Mouse (Mus musculus): ENCODE data around the gene Fut9. TPM values are rescaled to one million over a fixed set of nuclear protein-coding genes. Genes with fewer than 3 reads are reported as not detected.
A peak's percentile ranks its signal among the peaks of the same experiment; 100 is the strongest.

The Fut9 gene
- polyA plus RNA-seq, 1 experiment from 2014 or later = 18.3 TPM

- WGBS = 97% methylated on average over 4 of the region's 4 CpGs
- no peak for ATAC-seq
Measured at GRCm38 (mm10) chr4:25785276-25785675, 14.8 kb downstream of the Fut9 start.

GRCm38 (mm10) chr4:25768657-25769056 lies 31.4 kb downstream of the Fut9 start:
- 18% methylated on average over 3 of the region's 3 CpGs for WGBS
- H3K36me3 ChIP-seq (ENCODE audit: control insufficient read depth, insufficient read depth, low read length) = no peaks in the 10 kb centered on the region
- H3K27ac ChIP-seq (ENCODE audit: low read length) = peak overlapping the region; percentile 38; the same call in 1 of the 2 replicates
- no peak overlapping the region for H3K4me3 ChIP-seq (ENCODE audit: low read depth, low read length)
- no peaks in the 10 kb centered on the region for H3K27me3 ChIP-seq (ENCODE audit: control insufficient read depth, insufficient read depth, low read depth, low read length)
- ATAC-seq = peak; percentile 71; the same call in 1 of the 2 replicates
- H3K9ac ChIP-seq (ENCODE audit: low read depth, low read length) = no peak overlapping the region
- no peak overlapping the region for H3K4me2 ChIP-seq (ENCODE audit: low read length)
- H3K4me1 ChIP-seq (ENCODE audit: control insufficient read depth, insufficient read depth, low read length) = peaks cover 2% of the 10 kb centered on the region; the same call in 1 of the 2 replicates
- no peaks in the 10 kb centered on the region for H3K9me3 ChIP-seq (replicated peaks; ENCODE audit: control insufficient read depth, low read length, poor library complexity, severe bottlenecking)

More at GRCm38 (mm10) chr4:25785276-25785675, 14.8 kb downstream of the Fut9 start:
- Histone ChIP-seq H3K9me3 (replicated peaks; ENCODE audit: control insufficient read depth, low read length, poor library complexity, severe bottlenecking) (no peaks in the 10 kb centered on the region), H3K27me3 (ENCODE audit: control insufficient read depth, insufficient read depth, low read depth, low read length) (no peaks in the 10 kb centered on the region), H3K4me1 (ENCODE audit: control insufficient read depth, insufficient read depth, low read length) (no peaks in the 10 kb centered on the region), H3K36me3 (ENCODE audit: control insufficient read depth, insufficient read depth, low read length) (no peaks in the 10 kb centered on the region), H3K27ac (ENCODE audit: low read length) (no peak overlapping the region), H3K9ac (ENCODE audit: low read depth, low read length) (no peak overlapping the region), H3K4me2 (ENCODE audit: low read length) (no peak overlapping the region), H3K4me3 (ENCODE audit: low read depth, low read length) (no peak overlapping the region)

GRCm38 (mm10) chr4:25763091-25763490 lies 37.0 kb downstream of the Fut9 start:
- peaks cover 2% of the 10 kb centered on the region; the same call in 1 of the 2 replicates for H3K4me1 ChIP-seq (ENCODE audit: control insufficient read depth, insufficient read depth, low read length)
- no peak overlapping the region for H3K4me2 ChIP-seq (ENCODE audit: low read length)
- H3K27me3 ChIP-seq (ENCODE audit: control insufficient read depth, insufficient read depth, low read depth, low read length) = no peaks in the 10 kb centered on the region
- H3K9ac ChIP-seq (ENCODE audit: low read depth, low read length) = no peak overlapping the region
- ATAC-seq = no peak
- H3K27ac ChIP-seq (ENCODE audit: low read length) = no peak overlapping the region
- H3K9me3 ChIP-seq (replicated peaks; ENCODE audit: control insufficient read depth, low read length, poor library complexity, severe bottlenecking) = no peaks in the 10 kb centered on the region
- no peak overlapping the region for H3K4me3 ChIP-seq (ENCODE audit: low read depth, low read length)
- no peaks in the 10 kb centered on the region for H3K36me3 ChIP-seq (ENCODE audit: control insufficient read depth, insufficient read depth, low read length)

- no peak for ATAC-seq
- 46% methylated on average over 4 of the region's 5 CpGs for WGBS
- H3K4me2 ChIP-seq (ENCODE audit: low read length) = no peak overlapping the region
- H3K27me3 ChIP-seq (ENCODE audit: control insufficient read depth, insufficient read depth, low read depth, low read length) = no peaks in the 10 kb centered on the region
- no peaks in the 10 kb centered on the region for H3K9me3 ChIP-seq (replicated peaks; ENCODE audit: control insufficient read depth, low read length, poor library complexity, severe bottlenecking)
- no peak overlapping the region for H3K27ac ChIP-seq (ENCODE audit: low read length)
- no peaks in the 10 kb centered on the region for H3K4me1 ChIP-seq (ENCODE audit: control insufficient read depth, insufficient read depth, low read length)
- no peak overlapping the region for H3K4me3 ChIP-seq (ENCODE audit: low read depth, low read length)
- H3K36me3 ChIP-seq (ENCODE audit: control insufficient read depth, insufficient read depth, low read length) = no peaks in the 10 kb centered on the region
- H3K9ac ChIP-seq (ENCODE audit: low read depth, low read length) = no peak overlapping the region
Measured at GRCm38 (mm10) chr4:25757909-25758548, 42.0 kb downstream of the Fut9 start.

- Histone ChIP-seq H3K9me3 (replicated peaks; ENCODE audit: control insufficient read depth, low read length, poor library complexity, severe bottlenecking) (no peaks in the 10 kb centered on the region), H3K36me3 (ENCODE audit: control insufficient read depth, insufficient read depth, low read length) (no peaks in the 10 kb centered on the region), H3K27me3 (ENCODE audit: control insufficient read depth, insufficient read depth, low read depth, low read length) (no peaks in the 10 kb centered on the region), H3K27ac (ENCODE audit: low read length) (no peak overlapping the region), H3K4me2 (ENCODE audit: low read length) (no peak overlapping the region), H3K9ac (ENCODE audit: low read depth, low read length) (no peak overlapping the region), H3K4me1 (ENCODE audit: control insufficient read depth, insufficient read depth, low read length) (no peaks in the 10 kb centered on the region), H3K4me3 (ENCODE audit: low read depth, low read length) (no peak overlapping the region)
- 44% methylated on average over 5 of the region's 5 CpGs for WGBS
- ATAC-seq = peak; percentile 32; the same call in 1 of the 2 replicates
Measured at GRCm38 (mm10) chr4:25741553-25741952, 58.5 kb downstream of the Fut9 start.

GRCm38 (mm10) chr4:25738782-25739181 lies 61.3 kb downstream of the Fut9 start:
- no peak overlapping the region for H3K4me3 ChIP-seq (ENCODE audit: low read depth, low read length)
- no peak overlapping the region for H3K27ac ChIP-seq (ENCODE audit: low read length)
- H3K9ac ChIP-seq (ENCODE audit: low read depth, low read length) = no peak overlapping the region
- H3K9me3 ChIP-seq (replicated peaks; ENCODE audit: control insufficient read depth, low read length, poor library complexity, severe bottlenecking) = no peaks in the 10 kb centered on the region
- H3K4me2 ChIP-seq (ENCODE audit: low read length) = no peak overlapping the region
- no peaks in the 10 kb centered on the region for H3K36me3 ChIP-seq (ENCODE audit: control insufficient read depth, insufficient read depth, low read length)
- H3K4me1 ChIP-seq (ENCODE audit: control insufficient read depth, insufficient read depth, low read length) = no peaks in the 10 kb centered on the region
- H3K27me3 ChIP-seq (ENCODE audit: control insufficient read depth, insufficient read depth, low read depth, low read length) = no peaks in the 10 kb centered on the region
- no peak for ATAC-seq
- 93% methylated on average over 4 of the region's 4 CpGs for WGBS

- no peaks in the 10 kb centered on the region for H3K27me3 ChIP-seq (ENCODE audit: control insufficient read depth, insufficient read depth, low read depth, low read length)
- no peak for ATAC-seq
Measured at GRCm38 (mm10) chr4:25721576-25721975, 78.5 kb downstream of the Fut9 start.

GRCm38 (mm10) chr4:25713907-25714306 lies 86.1 kb downstream of the Fut9 start:
- WGBS = 45% methylated on average over 2 of the region's 2 CpGs

More at GRCm38 (mm10) chr4:25721576-25721975, 78.5 kb downstream of the Fut9 start:
- Histone ChIP-seq H3K27ac (ENCODE audit: low read length) (no peak overlapping the region), H3K4me1 (ENCODE audit: control insufficient read depth, insufficient read depth, low read length) (no peaks in the 10 kb centered on the region), H3K9me3 (replicated peaks; ENCODE audit: control insufficient read depth, low read length, poor library complexity, severe bottlenecking) (no peaks in the 10 kb centered on the region), H3K36me3 (ENCODE audit: control insufficient read depth, insufficient read depth, low read length) (no peaks in the 10 kb centered on the region), H3K4me2 (ENCODE audit: low read length) (no peak overlapping the region), H3K4me3 (ENCODE audit: low read depth, low read length) (no peak overlapping the region), H3K9ac (ENCODE audit: low read depth, low read length) (no peak overlapping the region)
- 92% methylated on average over 5 of the region's 5 CpGs for WGBS

GRCm38 (mm10) chr4:25684976-25685375 lies 115.1 kb downstream of the Fut9 start:
- Histone ChIP-seq H3K9ac (ENCODE audit: low read depth, low read length) (no peak overlapping the region), H3K4me1 (ENCODE audit: control insufficient read depth, insufficient read depth, low read length) (no peaks in the 10 kb centered on the region), H3K4me3 (ENCODE audit: low read depth, low read length) (no peak overlapping the region), H3K36me3 (ENCODE audit: control insufficient read depth, insufficient read depth, low read length) (no peaks in the 10 kb centered on the region), H3K27me3 (ENCODE audit: control insufficient read depth, insufficient read depth, low read depth, low read length) (no peaks in the 10 kb centered on the region), H3K27ac (ENCODE audit: low read length) (no peak overlapping the region), H3K4me2 (ENCODE audit: low read length) (no peak overlapping the region), H3K9me3 (replicated peaks; ENCODE audit: control insufficient read depth, low read length, poor library complexity, severe bottlenecking) (no peaks in the 10 kb centered on the region)
- WGBS = 94% methylated on average over 3 of the region's 3 CpGs
- no peak for ATAC-seq

More at GRCm38 (mm10) chr4:25713907-25714306, 86.1 kb downstream of the Fut9 start:
- Histone ChIP-seq H3K36me3 (ENCODE audit: control insufficient read depth, insufficient read depth, low read length) (no peaks in the 10 kb centered on the region), H3K9me3 (replicated peaks; ENCODE audit: control insufficient read depth, low read length, poor library complexity, severe bottlenecking) (0 out of 2 replicates have a peak, but pooled peaks cover 3% of the 10 kb centered on the region), H3K4me1 (ENCODE audit: control insufficient read depth, insufficient read depth, low read length) (no peaks in the 10 kb centered on the region), H3K27ac (ENCODE audit: low read length) (no peak overlapping the region), H3K27me3 (ENCODE audit: control insufficient read depth, insufficient read depth, low read depth, low read length) (no peaks in the 10 kb centered on the region), H3K4me3 (ENCODE audit: low read depth, low read length) (no peak overlapping the region), H3K4me2 (ENCODE audit: low read length) (no peak overlapping the region), H3K9ac (ENCODE audit: low read depth, low read length) (no peak overlapping the region)
- ATAC-seq = no peak
